Comparison of ENCODE assay signal across 9 mouse cellular contexts in genomic region chr12:105019359-105020219, GRCm38 (mm10). TPM values are rescaled to one million over a fixed set of nuclear protein-coding genes. Genes with fewer than 3 reads are reported as not detected.
DNase-seq lines count a peak whose midpoint lies in the region; ATAC-seq lines count a peak whose summit lies in the region.
"Had no signal": no experiment of that assay in that cellular context is flagged by ENCODE, and none has a peak within 500 bp of the region (broad histone marks: within the 10 kb centered on the region; RNA-seq: fewer than 3 reads in every experiment).

No protein-coding gene starts in this region.

- no peaks in the 10 kb centered on the region for H3K27me3 ChIP-seq in neural tube, embryonic 13.5 days
- H3K27me3 ChIP-seq in forebrain, embryonic 11.5 days (ENCODE audit: control insufficient read depth, insufficient read depth, low read length), result no peaks in the 10 kb centered on the region

- peaks cover 12% of the 10 kb centered on the region; the same call in 1 of the 2 replicates for H3K4me1 ChIP-seq in neural tube, embryonic 13.5 days (replicated peaks)
- H3K4me1 ChIP-seq in forebrain, embryonic 11.5 days (replicated peaks; ENCODE audit: control insufficient read depth, insufficient read depth, low read length), result peaks cover 3% of the 10 kb centered on the region; the same call in 1 of the 2 replicates

- WGBS in neural tube, embryonic 13.5 days, result 60% methylated on average over 19 of the region's 19 CpGs
- WGBS in forebrain, embryonic 11.5 days, result 68% methylated on average over 19 of the region's 19 CpGs

- no peak for DNase-seq in neural tube, embryonic 10.5 days (ENCODE audit: extremely low spot score, low spot score)
- DNase-seq in brain, adult 2 months (ENCODE audit: low read depth, low spot score), result peak; percentile 53
- DNase-seq in heart, postnatal 25 days (ENCODE audit: low spot score), result peak; percentile 55
- DNase-seq in embryo, embryonic 11 days, result no peak
- DNase-seq in layer of hippocampus, postnatal 36 days, result no peak
- DNase-seq in forebrain, embryonic 11.5 days (ENCODE audit: low spot score), result no peak

- 0 out of 2 replicates have a peak, but pooled peaks cover 8% of the 10 kb centered on the region for H3K9me3 ChIP-seq in neural tube, embryonic 13.5 days
- H3K9me3 ChIP-seq in forebrain, embryonic 11.5 days (ENCODE audit: control insufficient read depth, low read length), result no peaks in the 10 kb centered on the region; the same call in 1 of the 2 replicates

- intact Hi-C loops in heart, postnatal 25 days (cut with DNase I), result no loop called here

- no peak overlapping the region for H3K4me2 ChIP-seq in neural tube, embryonic 13.5 days
- H3K4me2 ChIP-seq in forebrain, embryonic 11.5 days (ENCODE audit: low read depth, low read length, severe bottlenecking), result no peak overlapping the region

- 0 out of 2 replicates have a peak overlapping the region, but pooled peaks have one; percentile 18 for H3K27ac ChIP-seq in neural tube, embryonic 13.5 days (replicated peaks)
- H3K27ac ChIP-seq in forebrain, embryonic 11.5 days (ENCODE audit: low read depth, low read length), result no peak overlapping the region

- ATAC-seq in neural tube, embryonic 13.5 days (ENCODE audit: low read depth), result no peak
- ATAC-seq in megakaryocyte progenitor cell, adult 5-6 weeks (replicated peaks; ENCODE audit: poor library complexity), result peak; percentile 78
- no peak for ATAC-seq in forebrain, embryonic 11.5 days (replicated peaks; ENCODE audit: low FRiP score)

- no peaks in the 10 kb centered on the region for H3K36me3 ChIP-seq in neural tube, embryonic 13.5 days
- H3K36me3 ChIP-seq in forebrain, embryonic 11.5 days (ENCODE audit: control insufficient read depth, insufficient read depth, low read length), result no peaks in the 10 kb centered on the region

- no peak overlapping the region for H3K4me3 ChIP-seq in neural tube, embryonic 13.5 days
- no peak overlapping the region for H3K4me3 ChIP-seq in forebrain, embryonic 11.5 days (ENCODE audit: low read depth, low read length)
- H3K4me3 ChIP-seq: myocyte had no signal

- 0 out of 2 replicates have a peak overlapping the region, but pooled peaks have one; percentile 17 for H3K9ac ChIP-seq in neural tube, embryonic 13.5 days
- no peak overlapping the region for H3K9ac ChIP-seq in forebrain, embryonic 11.5 days (ENCODE audit: low read length)

RNA-seq across cellular contexts. Expression of gene Syne3, which starts 10.0 kb away (rescaled TPM):
- polyA plus RNA-seq in neural tube, embryonic 13.5 days (2015; fragmentation: Nextera tagmentation; extraction: Ambion mirVana), result 0.28 and 0.32 TPM in 2 replicates
- total RNA-seq in heart, postnatal 25 days (2021), result 1 to 10 TPM; 6.2 to 7.1 TPM
- 10.1 and 13.1 TPM in 2 replicates for total RNA-seq in megakaryocyte progenitor cell, adult 5-6 weeks (2015)
- 19.5 and 21.1 TPM in 2 replicates for total RNA-seq in megakaryocyte progenitor cell, adult 5-6 weeks (2017)
- 1 to 10 TPM; 1.3 to 2.0 TPM for total RNA-seq in layer of hippocampus, postnatal 36 days (2021)
- 0.20 and 0.28 TPM in 2 replicates for polyA plus RNA-seq in forebrain, embryonic 11.5 days (2014; fragmentation: Nextera tagmentation; extraction: Ambion mirVana)

RNA-seq across cellular contexts. Expression of gene Glrx5, which starts 12.9 kb away (rescaled TPM):
- 151 and 167 TPM in 2 replicates for polyA plus RNA-seq in neural tube, embryonic 13.5 days (2015; fragmentation: Nextera tagmentation; extraction: Ambion mirVana)
- total RNA-seq in heart, postnatal 25 days (2021), result 10 to 100 TPM; 95.9 to 99.0 TPM
- total RNA-seq in megakaryocyte progenitor cell, adult 5-6 weeks (2015), result 58.1 and 65.3 TPM in 2 replicates
- 26.9 and 30.1 TPM in 2 replicates for total RNA-seq in megakaryocyte progenitor cell, adult 5-6 weeks (2017)
- total RNA-seq in layer of hippocampus, postnatal 36 days (2021), result 10 to 100 TPM; 45.6 to 45.9 TPM
- polyA plus RNA-seq in forebrain, embryonic 11.5 days (2014; fragmentation: Nextera tagmentation; extraction: Ambion mirVana), result 188 and 196 TPM in 2 replicates

Comparison
In these comparisons a context has a peak if more than half of its experiments do, and no peak if none do; other contexts are left out.
1. DNase-seq: peak in brain, adult 2 months (single experiment) and heart, postnatal 25 days (single experiment); none in neural tube, embryonic 10.5 days (single experiment), embryo, embryonic 11 days (single experiment), layer of hippocampus, postnatal 36 days (0 of 2) and forebrain, embryonic 11.5 days (single experiment).